Mouse (Mus musculus): Measurements from ENCODE around the gene Rpa3. TPM values are rescaled to one million over a fixed set of nuclear protein-coding genes. Genes with fewer than 3 reads are reported as not detected.

Gene Rpa3
- 66.5 and 93.9 TPM in 2 replicates for polyA plus RNA-seq (2012; ENCODE audit: insufficient read depth, insufficient read length, missing spikeins)

DNA sequence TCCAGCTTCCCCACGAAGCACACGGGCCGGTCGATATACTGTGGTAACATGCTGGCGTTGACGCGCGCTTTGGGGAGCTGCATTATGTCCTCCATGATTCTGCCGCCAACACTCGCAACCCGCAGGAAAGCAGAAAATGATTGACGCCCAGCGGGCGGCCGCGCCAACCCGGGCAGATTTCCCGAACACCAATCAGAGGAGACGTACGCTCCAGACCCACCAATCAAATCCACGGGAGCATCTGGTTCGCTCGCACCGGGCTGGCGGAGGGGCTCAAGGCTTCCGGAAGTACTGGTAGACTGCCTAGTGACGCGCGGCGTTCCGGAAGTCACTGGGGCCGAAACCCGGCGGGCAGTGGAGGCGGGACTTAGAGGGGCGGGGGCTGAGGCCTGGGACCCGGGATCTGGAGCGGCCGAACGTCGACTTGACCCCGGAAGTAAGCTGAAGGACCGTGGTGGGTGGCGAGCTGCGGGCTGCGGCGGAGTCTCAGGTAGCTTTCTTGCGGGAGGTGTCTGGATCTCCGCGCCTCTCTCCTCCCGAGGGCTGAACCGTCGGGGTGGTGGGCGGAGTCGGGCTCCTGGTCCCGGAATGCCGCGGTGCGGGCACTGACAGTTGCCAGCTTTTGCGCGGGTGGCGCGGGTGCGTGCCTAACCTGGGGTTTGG, at the start of gene Rpa3, which contains the start of the genes Umad1 and Gm45062:
TSS of gene Rpa3 (minus strand) at position 170 of the 663 bp plus-strand sequence.
TSS of gene Umad1 (plus strand) at position 285 of the 663 bp plus-strand sequence.
TSS of gene Gm45062 (plus strand) at position 447 of the 663 bp plus-strand sequence.
- Histone ChIP-seq H3K27ac (replicated peaks; ENCODE audit: low read depth, low read length) (peak within 1 kb of the TSS; percentile 75), H3K4me1 (ENCODE audit: control insufficient read depth, insufficient read depth, insufficient read length, low read length) (peaks cover 4% of the 10 kb centered on the region; the same call in 1 of the 2 replicates), H3K4me3 (ENCODE audit: insufficient read depth, low read depth, low read length) (peak within 1 kb of the TSS; percentile 93)

DNA sequence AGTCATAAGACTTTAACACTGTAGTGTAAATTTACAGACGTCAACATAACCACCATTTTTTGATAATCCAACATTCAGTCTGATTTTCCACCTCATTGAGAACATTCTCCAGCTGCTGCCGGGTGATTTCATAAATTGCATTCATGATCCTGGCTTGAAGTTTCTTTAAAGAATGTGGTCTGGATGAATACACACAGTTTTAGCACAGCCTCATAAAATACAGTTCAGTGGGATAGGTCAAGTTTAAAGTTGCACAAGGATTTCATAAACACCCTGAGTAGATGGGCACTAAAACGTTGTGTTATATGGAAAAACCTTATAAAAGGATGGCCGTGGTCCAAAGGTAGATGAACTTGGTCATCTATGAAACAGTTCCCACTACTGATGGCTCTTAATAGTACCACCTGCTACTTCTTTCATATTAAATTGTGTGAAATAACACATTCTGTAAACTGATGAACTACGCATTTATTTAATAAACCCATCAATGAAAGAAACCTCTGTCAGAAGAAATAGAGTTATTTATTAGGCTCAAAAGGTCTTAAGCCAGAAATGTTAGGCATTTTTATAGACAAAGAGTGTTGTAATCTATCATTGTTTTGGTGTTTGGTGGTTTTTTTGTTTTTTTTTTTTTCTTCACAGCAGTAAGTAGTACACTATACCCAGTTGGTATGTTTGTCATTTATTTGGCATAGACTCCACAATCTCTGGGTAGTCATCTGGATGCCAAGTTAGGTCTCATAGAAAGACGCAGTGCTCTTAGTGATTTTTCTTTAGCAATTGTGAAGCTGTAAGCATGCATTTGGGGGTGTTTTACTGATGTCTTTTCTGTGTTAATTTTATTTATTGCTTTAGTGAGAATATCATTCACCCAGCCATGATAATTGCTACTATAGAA, 49.2 kb upstream of the Rpa3 start:
- no peak overlapping the region for H3K27ac ChIP-seq (replicated peaks; ENCODE audit: low read depth, low read length)
- H3K4me3 ChIP-seq (ENCODE audit: insufficient read depth, low read depth, low read length), result no peak overlapping the region
- H3K4me1 ChIP-seq (ENCODE audit: control insufficient read depth, insufficient read depth, insufficient read length, low read length), result no peaks in the 10 kb centered on the region; the same call in 1 of the 2 replicates

DNA sequence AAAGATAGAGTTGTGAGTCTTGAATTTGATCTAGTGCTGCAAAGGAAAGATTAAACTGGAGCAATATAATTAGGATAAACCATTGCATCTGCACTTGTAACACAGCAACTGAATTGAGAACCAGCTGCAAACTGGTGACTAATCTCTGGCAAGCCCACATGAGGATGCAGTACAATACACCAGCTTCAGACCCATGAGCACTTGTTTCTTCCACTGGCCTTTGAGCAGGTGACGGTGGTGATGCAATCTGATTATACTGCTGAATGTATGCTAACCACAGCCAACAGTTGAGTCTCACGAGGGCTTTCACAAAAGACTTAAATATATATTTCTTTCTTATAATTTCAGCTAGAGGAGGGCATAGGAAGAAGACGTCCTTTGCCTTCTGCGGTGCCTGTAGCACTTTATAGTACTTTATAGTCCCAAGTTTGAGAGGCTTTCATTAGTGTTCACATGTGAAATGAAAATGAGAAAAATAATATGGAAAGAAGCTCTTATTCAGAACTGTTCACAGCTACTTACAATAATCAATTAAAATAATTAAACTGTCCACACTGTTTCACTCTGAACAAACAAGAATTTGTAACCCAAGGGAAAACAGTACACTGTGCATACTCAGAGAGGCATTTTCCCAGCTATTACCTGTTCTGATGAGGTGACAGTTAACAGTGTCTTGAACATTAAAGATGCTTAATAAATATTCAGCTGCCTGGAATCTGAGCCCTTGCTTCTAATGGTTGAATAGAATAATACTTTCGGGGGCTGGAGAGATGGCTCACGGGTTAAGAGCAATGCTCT, 40.3 kb upstream of the Rpa3 start:
- H3K27ac ChIP-seq (replicated peaks; ENCODE audit: low read depth, low read length), result no peak overlapping the region
- H3K4me1 ChIP-seq (ENCODE audit: control insufficient read depth, insufficient read depth, insufficient read length, low read length), result no peaks in the 10 kb centered on the region
- no peak overlapping the region for H3K4me3 ChIP-seq (ENCODE audit: insufficient read depth, low read depth, low read length)

DNA sequence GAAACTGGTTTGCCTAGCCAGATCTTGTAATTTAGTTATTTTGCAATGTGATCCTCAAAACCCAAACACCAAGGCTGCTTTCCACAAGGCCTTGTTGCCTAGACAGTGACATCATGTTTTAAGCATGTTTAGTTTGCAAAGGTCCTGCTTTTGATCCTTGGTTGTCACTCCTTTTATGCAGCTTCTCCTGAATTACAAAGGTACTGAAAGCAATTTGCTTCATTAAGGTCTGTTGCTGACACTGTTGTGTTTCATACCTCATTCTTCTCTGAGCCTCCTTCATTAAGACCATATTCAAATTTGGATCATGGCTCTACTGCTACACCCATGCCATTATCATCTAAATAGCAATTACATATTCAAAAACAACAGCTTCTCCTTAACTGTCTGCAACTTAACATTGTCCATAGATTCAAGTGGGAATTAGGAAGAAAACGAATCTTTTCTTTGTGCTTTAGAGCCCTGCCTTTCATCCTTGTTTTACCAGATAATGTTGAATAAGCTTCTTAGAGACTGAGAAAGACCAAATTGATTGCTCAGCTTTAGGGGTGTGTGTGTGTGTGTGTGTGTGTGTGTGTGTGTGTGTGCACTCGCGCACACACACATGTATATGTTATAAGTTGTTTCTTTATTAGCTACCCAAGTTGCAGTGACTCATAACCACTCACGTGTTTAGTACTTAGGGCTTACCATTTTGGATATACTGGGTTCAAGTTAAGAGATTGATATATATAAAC, 35.2 kb upstream of the Rpa3 start:
- Histone ChIP-seq H3K4me1 (ENCODE audit: control insufficient read depth, insufficient read depth, insufficient read length, low read length) (no peaks in the 10 kb centered on the region), H3K27ac (replicated peaks; ENCODE audit: low read depth, low read length) (no peak overlapping the region), H3K4me3 (ENCODE audit: insufficient read depth, low read depth, low read length) (no peak overlapping the region)

DNA sequence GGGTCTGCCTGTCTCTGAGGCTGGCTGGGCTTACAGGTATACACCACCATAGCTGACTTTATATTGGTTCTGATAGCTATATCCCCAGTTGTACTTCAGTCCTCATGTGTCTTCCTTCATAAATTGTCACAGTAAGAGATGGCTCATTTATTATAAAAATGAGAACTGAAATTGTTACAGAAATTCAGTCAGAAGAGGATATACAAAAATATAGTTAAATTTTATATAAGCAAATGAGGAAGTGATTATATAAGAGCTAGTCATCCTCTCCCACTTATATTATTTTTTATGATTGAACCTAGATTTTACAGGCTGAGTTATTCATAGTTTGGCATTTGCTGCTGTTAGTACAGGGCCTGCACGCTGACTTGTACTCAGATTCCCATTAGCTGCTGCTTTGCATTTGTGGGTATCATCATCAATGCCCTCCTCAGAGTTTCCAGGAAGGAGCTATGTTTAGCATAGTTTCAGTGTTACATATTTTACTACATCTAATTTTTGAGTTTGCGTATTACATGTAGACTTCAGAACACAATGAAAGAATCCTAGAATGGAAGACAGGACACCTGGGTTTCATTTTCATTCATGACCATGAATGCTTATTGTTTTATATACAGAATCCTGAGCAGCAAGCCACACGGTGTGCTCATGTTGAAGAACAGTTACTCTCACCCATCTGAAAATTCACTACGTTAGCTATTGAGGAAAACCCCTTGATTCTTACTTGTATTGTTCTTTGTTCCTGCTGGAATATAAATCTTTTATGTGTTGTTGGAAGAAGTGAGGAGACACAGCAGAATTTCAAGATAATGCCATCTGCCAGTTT, 30.0 kb upstream of the Rpa3 start:
- Histone ChIP-seq H3K4me3 (ENCODE audit: insufficient read depth, low read depth, low read length) (no peak overlapping the region), H3K27ac (replicated peaks; ENCODE audit: low read depth, low read length) (no peak overlapping the region), H3K4me1 (ENCODE audit: control insufficient read depth, insufficient read depth, insufficient read length, low read length) (peaks cover 5% of the 10 kb centered on the region; the same call in 1 of the 2 replicates)

- Histone ChIP-seq H3K4me3 (ENCODE audit: insufficient read depth, low read depth, low read length) (no peak overlapping the region), H3K4me1 (ENCODE audit: control insufficient read depth, insufficient read depth, insufficient read length, low read length) (peaks cover 5% of the 10 kb centered on the region; the same call in 1 of the 2 replicates), H3K27ac (replicated peaks; ENCODE audit: low read depth, low read length) (no peak overlapping the region)
These were observed 27.2 kb upstream of the Rpa3 start for GRCm38 (mm10) chr6:8286146-8286545.

- Histone ChIP-seq H3K4me3 (ENCODE audit: insufficient read depth, low read depth, low read length) (no peak overlapping the region), H3K27ac (replicated peaks; ENCODE audit: low read depth, low read length) (no peak overlapping the region; the same call in 1 of the 2 replicates), H3K4me1 (ENCODE audit: control insufficient read depth, insufficient read depth, insufficient read length, low read length) (peaks cover 5% of the 10 kb centered on the region; the same call in 1 of the 2 replicates)
These were observed 26.5 kb upstream of the Rpa3 start for GRCm38 (mm10) chr6:8285401-8285960.

DNA sequence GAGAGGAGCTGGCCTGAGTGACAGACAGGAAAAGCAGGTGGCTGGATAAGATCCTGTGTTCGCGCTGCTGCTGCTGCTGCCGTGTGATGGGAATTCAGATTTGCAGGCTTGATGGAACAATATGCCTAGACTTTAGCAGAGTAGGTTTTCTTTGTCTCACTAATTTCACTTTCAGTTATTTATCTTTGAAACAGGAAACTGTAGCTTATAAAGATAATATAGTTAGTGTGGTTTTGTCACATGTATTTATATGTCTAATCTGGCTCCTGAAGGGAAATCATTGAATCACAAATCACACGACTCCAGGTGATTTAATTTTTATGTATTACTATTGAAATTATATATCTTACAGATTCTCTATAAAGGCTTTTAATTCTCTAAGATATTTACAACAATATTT, 24.3 kb upstream of the Rpa3 start:
- no peak overlapping the region for H3K4me3 ChIP-seq (ENCODE audit: insufficient read depth, low read depth, low read length)
- H3K4me1 ChIP-seq (ENCODE audit: control insufficient read depth, insufficient read depth, insufficient read length, low read length), result peaks cover 5% of the 10 kb centered on the region; the same call in 1 of the 2 replicates
- no peak overlapping the region for H3K27ac ChIP-seq (replicated peaks; ENCODE audit: low read depth, low read length)

- H3K27ac ChIP-seq (replicated peaks; ENCODE audit: low read depth, low read length), result no peak overlapping the region
- H3K4me1 ChIP-seq (ENCODE audit: control insufficient read depth, insufficient read depth, insufficient read length, low read length), result no peaks in the 10 kb centered on the region
- H3K4me3 ChIP-seq (ENCODE audit: insufficient read depth, low read depth, low read length), result no peak overlapping the region
These were observed 19.5 kb upstream of the Rpa3 start for GRCm38 (mm10) chr6:8278426-8279002.

GRCm38 (mm10) chr6:8276431-8276830, 17.5 kb upstream of the Rpa3 start:
- Histone ChIP-seq H3K4me3 (ENCODE audit: insufficient read depth, low read depth, low read length) (no peak overlapping the region), H3K27ac (replicated peaks; ENCODE audit: low read depth, low read length) (no peak overlapping the region), H3K4me1 (ENCODE audit: control insufficient read depth, insufficient read depth, insufficient read length, low read length) (no peaks in the 10 kb centered on the region)

DNA sequence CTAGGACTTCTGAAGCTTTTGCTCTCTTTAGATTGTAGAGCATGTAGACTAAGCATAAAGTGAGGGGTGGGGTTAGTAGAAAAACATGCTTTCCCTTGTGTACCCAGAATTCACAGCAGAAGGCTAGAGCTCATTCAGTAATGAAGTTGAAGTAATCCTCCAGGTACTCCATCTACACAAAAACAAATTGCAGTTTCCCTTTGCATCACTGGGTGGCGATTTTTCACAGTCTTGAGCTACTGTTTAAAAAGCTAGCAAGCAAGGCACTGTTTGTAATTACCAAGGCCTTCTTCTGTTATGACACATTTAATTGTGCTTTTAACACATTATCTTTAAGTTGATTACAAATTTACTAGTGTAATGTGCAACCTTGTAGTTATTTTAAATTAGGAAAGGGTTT, 16.1 kb upstream of the Rpa3 start:
- Histone ChIP-seq H3K4me3 (ENCODE audit: insufficient read depth, low read depth, low read length) (no peak overlapping the region), H3K4me1 (ENCODE audit: control insufficient read depth, insufficient read depth, insufficient read length, low read length) (no peaks in the 10 kb centered on the region), H3K27ac (replicated peaks; ENCODE audit: low read depth, low read length) (no peak overlapping the region)

DNA sequence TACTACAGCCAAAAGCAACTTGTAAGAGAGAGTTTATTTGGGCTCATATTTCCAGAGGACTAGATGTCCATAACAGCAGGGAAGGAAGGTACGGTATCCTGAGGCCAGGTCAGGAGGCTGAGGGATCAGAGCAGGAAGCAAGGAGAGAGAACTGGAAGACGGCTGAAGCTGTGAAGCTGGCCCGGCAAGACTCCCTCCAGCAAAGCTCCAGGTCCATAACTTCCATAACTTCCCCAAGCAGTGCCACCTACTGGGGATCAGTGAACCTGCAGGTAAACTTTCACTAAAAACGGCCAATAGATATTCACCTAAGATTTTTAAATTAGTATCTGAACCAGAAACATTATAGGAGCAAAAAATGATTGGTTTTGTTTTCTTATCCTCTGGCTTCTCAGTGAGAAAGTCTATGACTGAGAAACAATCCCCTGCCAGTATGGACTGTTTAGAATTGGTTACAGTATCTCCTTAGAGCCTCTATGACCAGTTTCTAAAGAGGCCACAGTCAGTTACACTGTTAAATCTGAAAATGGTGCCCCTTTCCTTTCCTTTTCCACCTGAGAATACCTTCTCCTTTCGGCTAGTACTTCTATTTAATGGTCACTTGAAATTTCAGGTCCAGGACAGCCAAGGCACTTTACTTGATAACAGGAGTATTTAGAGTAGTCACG, 15.5 kb upstream of the Rpa3 start:
- H3K4me1 ChIP-seq (ENCODE audit: control insufficient read depth, insufficient read depth, insufficient read length, low read length), result no peaks in the 10 kb centered on the region
- no peak overlapping the region for H3K4me3 ChIP-seq (ENCODE audit: insufficient read depth, low read depth, low read length)
- no peak overlapping the region for H3K27ac ChIP-seq (replicated peaks; ENCODE audit: low read depth, low read length)

GRCm38 (mm10) chr6:8271047-8271446, 12.1 kb upstream of the Rpa3 start:
- no peak overlapping the region for H3K27ac ChIP-seq (replicated peaks; ENCODE audit: low read depth, low read length)
- H3K4me3 ChIP-seq (ENCODE audit: insufficient read depth, low read depth, low read length), result no peak overlapping the region
- H3K4me1 ChIP-seq (ENCODE audit: control insufficient read depth, insufficient read depth, insufficient read length, low read length), result no peaks in the 10 kb centered on the region

All from brown adipose tissue, adult 24 weeks (tissue).